Mouse (Mus musculus) hindbrain, embryonic 14.5 days (tissue): Measurements from ENCODE around the gene Socs3. TPM values are rescaled to one million over a fixed set of nuclear protein-coding genes. Genes with fewer than 3 reads are reported as not detected.

Experiments used
- ATAC-seq: fragments of 200-750 bp; cut with Nextera tagmentation; 2 replicates; pipeline ENCODE4 v1.8.0; 2017; ENCODE audit warnings: moderate number of reproducible peaks, mild to moderate bottlenecking, moderate TSS enrichment, moderate library complexity; ENCODE audit not compliant: low FRiP score
- DNase-seq: peaks from one replicate; pipeline ENCODE4 v3.0.0-alpha.2; 2015; ENCODE audit warnings: low spot score
- H3K27ac ChIP-seq: fragments of 300-500 bp; sonication (generic); 2 replicates; pipeline ENCODE4 v1.5.1; 2014; ENCODE audit warnings: mild to moderate bottlenecking, moderate library complexity
- H3K27me3 ChIP-seq: fragments of 300-500 bp; sonication (generic); 2 replicates; pipeline ENCODE4 v1.6.1; 2014; ENCODE audit warnings: mild to moderate bottlenecking, low read length, mixed read lengths; ENCODE audit not compliant: control insufficient read depth, insufficient read depth
- H3K36me3 ChIP-seq: fragments of 300-500 bp; sonication (generic); replicated peaks from 2 replicates; pipeline ENCODE4 v1.6.1; 2014; ENCODE audit not compliant: control insufficient read depth, insufficient read depth
- H3K4me1 ChIP-seq: fragments of 300-500 bp; sonication (generic); replicated peaks from 2 replicates; pipeline ENCODE4 v1.6.1; 2014; ENCODE audit warnings: antibody characterized with exemption, low read length, mixed read lengths; ENCODE audit not compliant: control insufficient read depth, insufficient read depth
- H3K4me2 ChIP-seq: fragments of 300-500 bp; sonication (generic); replicated peaks from 2 replicates; pipeline ENCODE4 v1.6.1; 2014; ENCODE audit warnings: mild to moderate bottlenecking, moderate library complexity
- H3K4me3 ChIP-seq: fragments of 300-500 bp; sonication (generic); replicated peaks from 2 replicates; pipeline ENCODE4 v1.5.1; 2014; ENCODE audit warnings: mild to moderate bottlenecking, low read length
- H3K9ac ChIP-seq: fragments of 300-500 bp; sonication (generic); 2 replicates; pipeline ENCODE4 v1.6.1; 2014
- H3K9me3 ChIP-seq: fragments of 300-500 bp; sonication (generic); 2 replicates; pipeline ENCODE4 v1.6.1; 2016; ENCODE audit warnings: low read length; ENCODE audit not compliant: control insufficient read depth
- WGBS: fragments of 180-500 bp; shearing (Covaris S2); extraction: QIAGEN DNeasy Blood & Tissue Kit; methylation state at CpG from one replicate; pipeline ENCODE4 v1.1.7; 2014; 5-methylcytosine and 5-hydroxymethylcytosine counted together
- polyA plus RNA-seq: library from polyadenylated mRNA; unstranded; fragments of >200 nt; fragmentation: Nextera tagmentation; extraction: Ambion mirVana; gene quantifications from 2 replicates; pipeline ENCODE4 v1.2.1, GENCODE M21; 2014

Gene Socs3
- polyA plus RNA-seq, 1 experiment from 2014 or later: 2.9 TPM

GRCm38 (mm10) chr11:117975211-117975967, 5.5 kb upstream of the Socs3 start:
- H3K27ac ChIP-seq: peak overlapping the region; percentile 77
- no peaks in the 10 kb centered on the region for H3K27me3 ChIP-seq
- no peak overlapping the region for H3K4me3 ChIP-seq
- H3K9me3 ChIP-seq: no peaks in the 10 kb centered on the region
- ATAC-seq (0 out of 2 replicates have a peak, but pooled peaks have one; percentile 6), DNase-seq (no peak)
- no peak overlapping the region for H3K9ac ChIP-seq
- H3K36me3 ChIP-seq: no peaks in the 10 kb centered on the region
- peaks cover 22% of the 10 kb centered on the region for H3K4me1 ChIP-seq
- 4% methylated on average over 18 of the region's 18 CpGs for WGBS
- H3K4me2 ChIP-seq: no peak overlapping the region

- ATAC-seq: no peak
- H3K36me3 ChIP-seq: no peaks in the 10 kb centered on the region
- WGBS: 19% methylated on average over 14 of the region's 14 CpGs
- H3K27ac ChIP-seq: peak overlapping the region; percentile 77
- no peak overlapping the region for H3K4me2 ChIP-seq
- DNase-seq: no peak
- no peak overlapping the region for H3K4me3 ChIP-seq
- H3K27me3 ChIP-seq: no peaks in the 10 kb centered on the region
- peaks cover 28% of the 10 kb centered on the region for H3K4me1 ChIP-seq
- H3K9ac ChIP-seq: no peak overlapping the region
- no peaks in the 10 kb centered on the region for H3K9me3 ChIP-seq
Measured at GRCm38 (mm10) chr11:117974327-117975125, 4.7 kb upstream of the Socs3 start.

- no peak overlapping the region for H3K4me3 ChIP-seq
- H3K9ac ChIP-seq: no peak overlapping the region
- H3K36me3 ChIP-seq: no peaks in the 10 kb centered on the region
- no peaks in the 10 kb centered on the region for H3K27me3 ChIP-seq
- H3K4me2 ChIP-seq: no peak overlapping the region
- H3K27ac ChIP-seq: no peak overlapping the region
- no peaks in the 10 kb centered on the region for H3K9me3 ChIP-seq
- 35% methylated on average over 5 of the region's 5 CpGs for WGBS
- H3K4me1 ChIP-seq: peaks cover 29% of the 10 kb centered on the region
- ATAC-seq: no peak
- no peak for DNase-seq
Measured at GRCm38 (mm10) chr11:117973569-117973968, 3.7 kb upstream of the Socs3 start.

GRCm38 (mm10) chr11:117972656-117973558, 3.1 kb upstream of the Socs3 start:
- H3K4me3 ChIP-seq: no peak overlapping the region
- WGBS: 65% methylated on average over 11 of the region's 11 CpGs
- no peak overlapping the region for H3K27ac ChIP-seq
- no peak for ATAC-seq
- H3K9me3 ChIP-seq: no peaks in the 10 kb centered on the region
- peaks cover 1% of the 10 kb centered on the region for H3K27me3 ChIP-seq
- H3K4me1 ChIP-seq: peaks cover 35% of the 10 kb centered on the region
- no peak for DNase-seq
- no peak overlapping the region for H3K4me2 ChIP-seq
- no peak overlapping the region for H3K9ac ChIP-seq
- H3K36me3 ChIP-seq: no peaks in the 10 kb centered on the region

GRCm38 (mm10) chr11:117971646-117972242, 1.9 kb upstream of the Socs3 start:
- ATAC-seq (no peak), DNase-seq (no peak)
- no peaks in the 10 kb centered on the region for H3K36me3 ChIP-seq
- peaks cover 13% of the 10 kb centered on the region for H3K27me3 ChIP-seq
- H3K27ac ChIP-seq: no peak overlapping the region
- 48% methylated on average over 2 of the region's 2 CpGs for WGBS
- no peak overlapping the region for H3K4me2 ChIP-seq
- H3K4me3 ChIP-seq: no peak overlapping the region
- peaks cover 44% of the 10 kb centered on the region for H3K4me1 ChIP-seq
- no peak overlapping the region for H3K9ac ChIP-seq
- no peaks in the 10 kb centered on the region for H3K9me3 ChIP-seq

GRCm38 (mm10) chr11:117971100-117971499, 1.3 kb upstream of the Socs3 start:
- no peak for DNase-seq
- H3K4me3 ChIP-seq: no peak overlapping the region
- no peak overlapping the region for H3K4me2 ChIP-seq
- peaks cover 38% of the 10 kb centered on the region for H3K4me1 ChIP-seq
- peaks cover 19% of the 10 kb centered on the region for H3K27me3 ChIP-seq
- ATAC-seq: no peak
- no peaks in the 10 kb centered on the region for H3K36me3 ChIP-seq
- no peaks in the 10 kb centered on the region for H3K9me3 ChIP-seq
- H3K9ac ChIP-seq: no peak overlapping the region
- H3K27ac ChIP-seq: no peak overlapping the region
- WGBS: 60% methylated on average over 6 of the region's 6 CpGs

GRCm38 (mm10) chr11:117969100-117969944, 525 bp downstream of the Socs3 start:
- peaks cover 28% of the 10 kb centered on the region for H3K27me3 ChIP-seq
- 0% methylated on average over 42 of the region's 65 CpGs for WGBS
- no peaks in the 10 kb centered on the region for H3K36me3 ChIP-seq
- peak overlapping the region; percentile 68 for H3K9ac ChIP-seq
- H3K4me2 ChIP-seq: peak overlapping the region; percentile 80
- peak overlapping the region; percentile 76 for H3K27ac ChIP-seq
- peak overlapping the region; percentile 49 for H3K4me3 ChIP-seq
- DNase-seq: peak; percentile 87
- H3K4me1 ChIP-seq: peaks cover 34% of the 10 kb centered on the region
- ATAC-seq: peak; percentile 92
- H3K9me3 ChIP-seq: no peaks in the 10 kb centered on the region

- Histone ChIP-seq H3K36me3 (no peaks in the 10 kb centered on the region), H3K9ac (peak overlapping the region; percentile 68), H3K4me3 (peak overlapping the region; percentile 49), H3K27me3 (peaks cover 28% of the 10 kb centered on the region), H3K4me1 (peaks cover 40% of the 10 kb centered on the region), H3K4me2 (peak overlapping the region; percentile 80), H3K27ac (peak overlapping the region; percentile 76), H3K9me3 (no peaks in the 10 kb centered on the region)
- peak; percentile 38 for ATAC-seq
- WGBS: under 1% methylated on average over 31 of the region's 34 CpGs
- DNase-seq: peak; percentile 51
Measured at GRCm38 (mm10) chr11:117968716-117969099, 1.1 kb downstream of the Socs3 start.
